Mouse (Mus musculus) forebrain, embryonic 13.5 days (tissue): Measurements from ENCODE around the gene Stk11ip. TPM values are rescaled to one million over a fixed set of nuclear protein-coding genes. Genes with fewer than 3 reads are reported as not detected.
A peak's percentile ranks its signal among the peaks of the same experiment; 100 is the strongest.

Experiments
- ATAC-seq: fragments of 200-750 bp; cut with Nextera tagmentation; 2 replicates; pipeline ENCODE4 v1.8.0; 2017
- H3K27ac ChIP-seq: fragments of 300-500 bp; sonication (generic); 2 replicates; pipeline ENCODE4 v1.5.1; 2015; ENCODE audit warnings: inconsistent platforms, mild to moderate bottlenecking, moderate library complexity
- H3K27me3 ChIP-seq: fragments of 300-500 bp; sonication (generic); 2 replicates; pipeline ENCODE4 v1.6.1; 2015; ENCODE audit warnings: mild to moderate bottlenecking, inconsistent platforms
- H3K36me3 ChIP-seq: fragments of 300-500 bp; sonication (generic); 2 replicates; pipeline ENCODE4 v1.6.1; 2015; ENCODE audit warnings: mild to moderate bottlenecking, inconsistent platforms; ENCODE audit not compliant: poor library complexity, severe bottlenecking
- H3K4me1 ChIP-seq: fragments of 300-500 bp; sonication (generic); 2 replicates; pipeline ENCODE4 v1.6.1; 2015; ENCODE audit warnings: inconsistent platforms
- H3K4me2 ChIP-seq: fragments of 300-500 bp; sonication (generic); 2 replicates; pipeline ENCODE4 v1.6.1; 2015; ENCODE audit warnings: inconsistent platforms, mild to moderate bottlenecking, moderate library complexity
- H3K4me3 ChIP-seq: fragments of 300-500 bp; sonication (generic); 2 replicates; pipeline ENCODE4 v1.5.1; 2015; ENCODE audit warnings: mild to moderate bottlenecking, inconsistent platforms
- H3K9ac ChIP-seq: fragments of 300-500 bp; sonication (generic); 2 replicates; pipeline ENCODE4 v1.6.1; 2015; ENCODE audit warnings: mild to moderate bottlenecking, inconsistent platforms
- H3K9me3 ChIP-seq: fragments of 300-500 bp; sonication (generic); replicated peaks from 2 replicates; pipeline ENCODE4 v1.6.1; 2016; ENCODE audit warnings: inconsistent platforms
- WGBS: fragments of 180-500 bp; shearing (Covaris S2); methylation state at CpG from one replicate; pipeline ENCODE4 v1.1.7; 2015; 5-methylcytosine and 5-hydroxymethylcytosine counted together
- polyA plus RNA-seq: library from polyadenylated mRNA; unstranded; fragments of >200 nt; fragmentation: Nextera tagmentation; extraction: Ambion mirVana; gene quantifications from 2 replicates; pipeline ENCODE4 v1.2.1, GENCODE M21; 2015

Gene Stk11ip
- polyA plus RNA-seq, result 16.3 and 19.4 TPM in 2 replicates

GRCm38 (mm10) chr1:75521321-75522031 lies at the start of gene Stk11ip:
TSS of gene Stk11ip (plus strand) at chr1:75521529.
- peak within 1 kb of the TSS; percentile 54 for H3K4me3 ChIP-seq
- peak; percentile 98 for ATAC-seq
- H3K36me3 ChIP-seq, result peaks cover 10% of the 10 kb centered on the region
- H3K9ac ChIP-seq, result peak within 1 kb of the TSS; percentile 55
- H3K27ac ChIP-seq, result peak within 1 kb of the TSS; percentile 77
- H3K9me3 ChIP-seq, result no peaks in the 10 kb centered on the region
- peak within 1 kb of the TSS; percentile 69 for H3K4me2 ChIP-seq
- peaks cover 8% of the 10 kb centered on the region; the same call in 1 of the 2 replicates for H3K4me1 ChIP-seq
- no peaks in the 10 kb centered on the region for H3K27me3 ChIP-seq
- under 1% methylated on average over 46 of the region's 46 CpGs for WGBS

- H3K27me3 ChIP-seq, result no peaks in the 10 kb centered on the region
- no peak overlapping the region for H3K4me3 ChIP-seq
- peaks cover 51% of the 10 kb centered on the region for H3K36me3 ChIP-seq
- peaks cover 36% of the 10 kb centered on the region for H3K4me1 ChIP-seq
- no peaks in the 10 kb centered on the region for H3K9me3 ChIP-seq
- H3K4me2 ChIP-seq, result no peak overlapping the region
- H3K9ac ChIP-seq, result no peak overlapping the region
- H3K27ac ChIP-seq, result no peak overlapping the region
- ATAC-seq, result no peak
- 93% methylated on average over 11 of the region's 11 CpGs for WGBS
These were observed 44.9 kb upstream of the Stk11ip start for GRCm38 (mm10) chr1:75476441-75476840.

DNA sequence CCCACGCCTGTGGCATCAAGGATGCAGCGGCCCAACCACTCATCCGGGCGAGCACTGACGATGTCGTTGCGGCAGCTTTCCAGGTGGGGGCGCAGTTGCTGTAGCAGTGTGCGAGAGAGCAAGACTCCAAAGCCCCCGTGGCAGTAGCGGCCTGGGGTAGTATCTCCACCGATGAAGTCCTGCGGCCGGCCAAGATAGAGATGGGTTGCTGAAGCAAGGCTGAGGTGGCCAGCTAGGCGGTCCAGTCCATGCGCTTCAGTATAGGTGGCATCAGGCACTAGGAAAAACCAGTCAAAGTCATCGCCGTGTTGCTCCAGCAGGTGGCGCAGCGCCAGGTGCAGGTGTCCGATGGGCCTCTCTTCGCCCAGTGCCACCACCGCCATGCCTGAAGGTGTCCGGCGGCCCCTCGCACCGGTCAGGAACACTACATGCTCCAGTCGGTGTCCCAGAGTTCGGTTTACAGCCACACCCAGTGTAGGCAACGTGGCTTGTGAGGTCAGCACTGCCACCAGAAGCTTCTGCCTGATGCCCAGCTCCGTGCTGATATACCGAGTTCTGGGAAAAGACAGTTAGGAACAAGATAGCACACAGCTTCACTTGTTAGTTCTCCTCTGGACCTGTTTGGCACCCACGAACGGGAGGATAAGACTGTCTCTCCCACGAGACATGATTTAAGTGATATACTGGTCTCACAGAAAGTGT lies 43.9 kb upstream of the Stk11ip start:
- peaks cover 47% of the 10 kb centered on the region for H3K36me3 ChIP-seq
- 10% methylated on average over 35 of the region's 35 CpGs for whole genome bisulfite sequencing
- peak overlapping the region; percentile 37; the same call in 1 of the 2 replicates for H3K9ac ChIP-seq
- H3K4me1 ChIP-seq, result peaks cover 37% of the 10 kb centered on the region
- no peak overlapping the region for H3K27ac ChIP-seq
- no peak for ATAC-seq
- H3K27me3 ChIP-seq, result peaks cover 7% of the 10 kb centered on the region
- H3K4me3 ChIP-seq, result peak overlapping the region; percentile 87
- H3K4me2 ChIP-seq, result peak overlapping the region; percentile 90
- no peaks in the 10 kb centered on the region for H3K9me3 ChIP-seq

DNA sequence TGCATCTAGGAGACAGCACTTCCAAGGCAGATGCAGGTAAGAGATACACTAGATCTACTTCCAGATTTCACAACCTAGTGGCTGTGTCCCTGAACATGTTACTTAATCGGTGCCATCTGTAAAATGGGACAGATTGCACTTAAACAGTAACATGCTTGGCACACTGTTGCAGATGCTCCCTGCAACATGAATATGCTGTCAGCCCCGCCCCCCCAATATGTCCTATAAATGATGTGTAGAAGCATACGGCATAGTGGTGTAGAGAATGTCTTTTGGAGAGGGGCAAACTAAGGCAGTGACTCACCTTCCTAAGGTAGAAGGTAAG lies 43.4 kb upstream of the Stk11ip start:
- H3K27me3 ChIP-seq, result peaks cover 12% of the 10 kb centered on the region
- H3K36me3 ChIP-seq, result peaks cover 47% of the 10 kb centered on the region
- H3K9ac ChIP-seq, result peak overlapping the region; percentile 87
- peak overlapping the region; percentile 90 for H3K4me2 ChIP-seq
- no peaks in the 10 kb centered on the region for H3K9me3 ChIP-seq
- peaks cover 37% of the 10 kb centered on the region for H3K4me1 ChIP-seq
- no peak for ATAC-seq
- H3K4me3 ChIP-seq, result peak overlapping the region; percentile 87
- WGBS, result 52% methylated on average over 3 of the region's 3 CpGs
- H3K27ac ChIP-seq, result no peak overlapping the region; the same call in 1 of the 2 replicates

- Histone ChIP-seq H3K9ac (peak overlapping the region; percentile 87), H3K27me3 (peaks cover 16% of the 10 kb centered on the region), H3K4me1 (peaks cover 37% of the 10 kb centered on the region), H3K27ac (peak overlapping the region; percentile 85), H3K36me3 (peaks cover 47% of the 10 kb centered on the region), H3K9me3 (no peaks in the 10 kb centered on the region), H3K4me3 (peak overlapping the region; percentile 87), H3K4me2 (peak overlapping the region; percentile 90)
- ATAC-seq, result no peak
- 0% methylated on average over 18 of the region's 25 CpGs for WGBS
These were observed 42.8 kb upstream of the Stk11ip start for GRCm38 (mm10) chr1:75478497-75478896.

- WGBS, result under 1% methylated on average over 48 of the region's 76 CpGs
- Histone ChIP-seq H3K9ac (peak within 1 kb of the TSS; percentile 87), H3K27me3 (peaks cover 19% of the 10 kb centered on the region), H3K4me2 (peak within 1 kb of the TSS; percentile 90), H3K4me3 (peak within 1 kb of the TSS; percentile 87), H3K4me1 (peaks cover 37% of the 10 kb centered on the region), H3K36me3 (peaks cover 47% of the 10 kb centered on the region), H3K9me3 (no peaks in the 10 kb centered on the region), H3K27ac (peak within 1 kb of the TSS; percentile 85)
- peak; percentile 91 for ATAC-seq
These were observed 42.3 kb upstream of the Stk11ip start, which contains the start of the genes Chpf and Tmem198 for GRCm38 (mm10) chr1:75478916-75479634. TSS of gene Chpf (minus strand) at chr1:75479307. TSS of gene Tmem198 (plus strand) at chr1:75479532.

GRCm38 (mm10) chr1:75479635-75479989 lies 41.7 kb upstream of the Stk11ip start:
- Histone ChIP-seq H3K4me2 (peak overlapping the region; percentile 90), H3K9ac (peak overlapping the region; percentile 87), H3K27me3 (peaks cover 24% of the 10 kb centered on the region), H3K9me3 (no peaks in the 10 kb centered on the region), H3K27ac (peak overlapping the region; percentile 68), H3K36me3 (peaks cover 47% of the 10 kb centered on the region), H3K4me1 (peaks cover 37% of the 10 kb centered on the region), H3K4me3 (peak overlapping the region; percentile 87)
- under 1% methylated on average over 24 of the region's 24 CpGs for WGBS
- ATAC-seq, result no peak

DNA sequence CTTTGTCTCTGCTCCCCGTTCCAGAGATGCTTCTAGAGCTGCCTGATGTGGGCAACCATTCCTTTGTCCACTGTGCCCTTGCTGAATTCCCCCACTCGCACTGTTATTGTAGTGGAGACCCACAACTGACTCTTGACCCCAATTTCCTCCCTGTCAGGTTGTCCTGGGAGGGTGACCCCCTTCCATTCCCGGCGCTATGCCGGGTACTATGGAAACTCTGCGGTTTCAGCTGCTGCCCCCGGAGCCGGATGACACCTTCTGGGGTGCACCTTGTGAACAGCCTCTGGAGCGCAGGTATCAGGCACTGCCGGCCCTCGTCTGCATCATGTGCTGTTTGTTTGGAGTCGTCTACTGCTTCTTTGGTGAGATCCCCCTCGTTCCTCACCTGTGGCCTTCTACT lies 41.3 kb upstream of the Stk11ip start:
- peak overlapping the region; percentile 87 for H3K9ac ChIP-seq
- H3K27ac ChIP-seq, result no peak overlapping the region; the same call in 1 of the 2 replicates
- peak overlapping the region; percentile 90 for H3K4me2 ChIP-seq
- peaks cover 29% of the 10 kb centered on the region for H3K27me3 ChIP-seq
- H3K36me3 ChIP-seq, result peaks cover 47% of the 10 kb centered on the region
- H3K9me3 ChIP-seq, result no peaks in the 10 kb centered on the region
- H3K4me3 ChIP-seq, result peak overlapping the region; percentile 87
- peaks cover 37% of the 10 kb centered on the region for H3K4me1 ChIP-seq
- WGBS, result 17% methylated on average over 13 of the region's 13 CpGs
- no peak for ATAC-seq

DNA sequence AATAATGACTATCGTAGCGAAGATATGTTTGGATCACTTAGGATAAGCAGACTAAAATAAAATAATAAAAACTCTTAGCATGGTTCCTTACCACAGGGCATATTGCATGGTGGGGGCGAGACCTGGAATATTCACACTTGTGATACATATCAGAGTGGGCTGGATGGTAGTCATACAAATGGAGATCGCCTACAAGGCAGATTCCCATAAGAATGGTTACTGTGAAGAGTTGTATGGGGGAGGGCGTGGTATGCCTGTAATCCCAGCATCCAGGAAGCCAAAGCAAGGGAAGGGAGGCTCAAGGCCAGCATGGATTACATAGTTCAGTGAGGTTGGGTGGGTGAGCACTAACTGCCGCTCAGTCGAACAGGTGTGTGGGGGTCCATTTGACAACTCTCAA lies 40.6 kb upstream of the Stk11ip start:
- 0 out of 2 replicates have a peak overlapping the region, but pooled peaks have one; percentile 87 for H3K9ac ChIP-seq
- H3K9me3 ChIP-seq, result no peaks in the 10 kb centered on the region
- WGBS, result 86% methylated on average over 7 of the region's 7 CpGs
- no peak for ATAC-seq
- peaks cover 36% of the 10 kb centered on the region for H3K27me3 ChIP-seq
- no peak overlapping the region for H3K27ac ChIP-seq
- H3K36me3 ChIP-seq, result peaks cover 47% of the 10 kb centered on the region
- H3K4me2 ChIP-seq, result peak overlapping the region; percentile 90
- H3K4me3 ChIP-seq, result peak overlapping the region; percentile 87
- H3K4me1 ChIP-seq, result peaks cover 37% of the 10 kb centered on the region

- H3K4me3 ChIP-seq, result peak overlapping the region; percentile 48
- no peaks in the 10 kb centered on the region for H3K9me3 ChIP-seq
- no peak overlapping the region for H3K27ac ChIP-seq
- no peak for ATAC-seq
- peaks cover 46% of the 10 kb centered on the region for H3K36me3 ChIP-seq
- WGBS, result 4% methylated on average over 24 of the region's 24 CpGs
- peaks cover 80% of the 10 kb centered on the region for H3K27me3 ChIP-seq
- H3K4me2 ChIP-seq, result peak overlapping the region; percentile 88
- H3K4me1 ChIP-seq, result peaks cover 19% of the 10 kb centered on the region
- H3K9ac ChIP-seq, result peak overlapping the region; percentile 60; the same call in 1 of the 2 replicates
These were observed 34.8 kb upstream of the Stk11ip start for GRCm38 (mm10) chr1:75486561-75486960.

- peak overlapping the region; percentile 60 for H3K9ac ChIP-seq
- H3K27ac ChIP-seq, result no peak overlapping the region
- no peaks in the 10 kb centered on the region for H3K9me3 ChIP-seq
- peaks cover 46% of the 10 kb centered on the region for H3K36me3 ChIP-seq
- WGBS, result under 1% methylated on average over 13 of the region's 13 CpGs
- peaks cover 79% of the 10 kb centered on the region for H3K27me3 ChIP-seq
- peak overlapping the region; percentile 48 for H3K4me3 ChIP-seq
- peak overlapping the region; percentile 88 for H3K4me2 ChIP-seq
- peak; percentile 44; the same call in 1 of the 2 replicates for ATAC-seq
- H3K4me1 ChIP-seq, result peaks cover 19% of the 10 kb centered on the region
These were observed 34.3 kb upstream of the Stk11ip start for GRCm38 (mm10) chr1:75487040-75487404.
